In genomic region chr7:100736131-100736530, GRCm38 (mm10) we compare ENCODE assay signal across 28 mouse cellular contexts. TPM values are rescaled to one million over a fixed set of nuclear protein-coding genes. Genes with fewer than 3 reads are reported as not detected.
DNase-seq lines count a peak whose midpoint lies in the region; ATAC-seq and TF ChIP-seq lines count a peak whose summit lies in the region.
"Had no signal": no experiment of that assay in that cellular context is flagged by ENCODE, and none has a peak within 500 bp of the region (broad histone marks: within the 10 kb centered on the region; RNA-seq: fewer than 3 reads in every experiment).

No protein-coding gene starts in this region.

- no peak for TF ChIP-seq CTCF in liver, postnatal 0 days (IDR thresholded peaks at IDR 0.05; ENCODE audit: low read depth)

- peaks cover 30% of the 10 kb centered on the region for H3K4me1 ChIP-seq in liver, embryonic 13.5 days (replicated peaks)
- H3K4me1 ChIP-seq in liver, postnatal 0 days (ENCODE audit: insufficient read depth) = peaks cover 5% of the 10 kb centered on the region; the same call in 1 of the 2 replicates

- WGBS in liver, embryonic 13.5 days (ENCODE audit: insufficient replicate concordance) = 25% methylated on average over 3 of the region's 3 CpGs
- 55% methylated on average over 3 of the region's 3 CpGs for WGBS in liver, postnatal 0 days (ENCODE audit: insufficient replicate concordance)

- H3K36me3 ChIP-seq in liver, embryonic 13.5 days = no peaks in the 10 kb centered on the region
- no peaks in the 10 kb centered on the region for H3K36me3 ChIP-seq in liver, postnatal 0 days (replicated peaks; ENCODE audit: insufficient read depth, low read length)
- H3K36me3 ChIP-seq: embryonic facial prominence, embryonic 10.5 days; embryonic facial prominence, embryonic 13.5 days; forebrain, embryonic 10.5 days; hindbrain, embryonic 12.5 days; hindbrain, embryonic 15.5 days had no signal

- no peaks in the 10 kb centered on the region for H3K9me3 ChIP-seq in liver, embryonic 13.5 days (replicated peaks)
- no peaks in the 10 kb centered on the region for H3K9me3 ChIP-seq in liver, postnatal 0 days (ENCODE audit: low read length)
- H3K9me3 ChIP-seq: embryonic facial prominence, embryonic 10.5 days; embryonic facial prominence, embryonic 13.5 days; forebrain, embryonic 10.5 days; forebrain, embryonic 13.5 days; G1E; hindbrain, embryonic 12.5 days; hindbrain, embryonic 15.5 days had no signal

- TF ChIP-seq EP300 in liver, postnatal 0 days (IDR thresholded peaks at IDR 0.05; ENCODE audit: low read depth) = no peak

- H3K27ac ChIP-seq in liver, embryonic 13.5 days = no peak overlapping the region
- H3K27ac ChIP-seq in liver, postnatal 0 days (ENCODE audit: low read depth) = no peak overlapping the region
- H3K27ac ChIP-seq: embryonic facial prominence, embryonic 10.5 days; embryonic facial prominence, embryonic 13.5 days; forebrain, embryonic 10.5 days; forebrain, embryonic 13.5 days; hindbrain, embryonic 12.5 days; hindbrain, embryonic 15.5 days had no signal

- H3K27me3 ChIP-seq in liver, embryonic 13.5 days = no peaks in the 10 kb centered on the region
- no peaks in the 10 kb centered on the region for H3K27me3 ChIP-seq in liver, postnatal 0 days (ENCODE audit: insufficient read depth, low read length)
- H3K27me3 ChIP-seq: CH12.LX; embryonic facial prominence, embryonic 13.5 days; forebrain, embryonic 13.5 days; hindbrain, embryonic 12.5 days; hindbrain, embryonic 15.5 days had no signal

- no peak overlapping the region for H3K4me3 ChIP-seq in liver, embryonic 13.5 days (replicated peaks)
- no peak overlapping the region for H3K4me3 ChIP-seq in liver, postnatal 0 days (ENCODE audit: low read depth, low read length)
- H3K4me3 ChIP-seq: embryonic facial prominence, embryonic 10.5 days; embryonic facial prominence, embryonic 13.5 days; erythroblast, embryonic 14.5 days; forebrain, embryonic 10.5 days; forebrain, embryonic 13.5 days; hindbrain, embryonic 12.5 days; hindbrain, embryonic 15.5 days had no signal

- no peak overlapping the region for H3K9ac ChIP-seq in liver, embryonic 13.5 days
- no peak overlapping the region for H3K9ac ChIP-seq in liver, postnatal 0 days (replicated peaks)
- H3K9ac ChIP-seq: embryonic facial prominence, embryonic 13.5 days; forebrain, embryonic 13.5 days; hindbrain, embryonic 12.5 days; hindbrain, embryonic 15.5 days had no signal

- no peak overlapping the region for H3K4me2 ChIP-seq in liver, embryonic 13.5 days
- no peak overlapping the region for H3K4me2 ChIP-seq in liver, postnatal 0 days (ENCODE audit: low read depth, low read length)
- H3K4me2 ChIP-seq: embryonic facial prominence, embryonic 13.5 days; forebrain, embryonic 13.5 days; heart, embryonic 11.5 days; hindbrain, embryonic 12.5 days; hindbrain, embryonic 15.5 days had no signal

- DNase-seq in liver, embryonic 13.5 days = peak; percentile 8
- DNase-seq in liver, postnatal 0 days = no peak
- peak; percentile 8 for DNase-seq in c-Kit-negative CD71-positive TER-119-positive erythroid progenitor cells, embryonic 14.5 days (ENCODE audit: low read depth, low spot score)
- DNase-seq in spleen, postnatal 36 days (ENCODE audit: low spot score in 2 of 2) = no peak
- no peak for DNase-seq in gastrocnemius, adult 8-10 months (ENCODE audit: low spot score in 2 of 2)
- DNase-seq in natural killer cell, adult 2 months (ENCODE audit: low spot score in 2 of 2) = no peak
- DNase-seq: adrenal gland, adult 2 months; adrenal gland, postnatal 14 days; B cell, adult 2 months; cerebellum, adult 11-12 months; cerebellum, adult 8-10 months; cerebellum, postnatal 10 days; cerebellum, postnatal 36 days; embryo, embryonic 11 days; gastrocnemius, postnatal 14 days; heart, adult 11 months had no signal

- ATAC-seq in liver, embryonic 13.5 days (ENCODE audit: low read depth) = no peak
- ATAC-seq in liver, postnatal 0 days = no peak
- ATAC-seq in erythroid progenitor cell, adult 5-6 weeks (replicated peaks; ENCODE audit: low FRiP score, poor library complexity, severe bottlenecking) = peak; percentile 64
- ATAC-seq: forebrain, embryonic 13.5 days; forebrain, embryonic 16.5 days had no signal

RNA-seq across cellular contexts. Expression of gene Fam168a, which starts 29.7 kb away (rescaled TPM):
- polyA plus RNA-seq in liver, embryonic 13.5 days (2015; fragmentation: Nextera tagmentation; extraction: Ambion mirVana) = 4.5 and 5.4 TPM in 2 replicates
- 4.3 and 4.6 TPM in 2 replicates for polyA plus RNA-seq in liver, postnatal 0 days (2015; fragmentation: Nextera tagmentation; extraction: Ambion mirVana)
- total RNA-seq in erythroid progenitor cell, adult 5-6 weeks (2015; ENCODE audit: low replicate concordance) = 21.6 and 31.4 TPM in 2 replicates
- 11.9 and 13.9 TPM in 2 replicates for total RNA-seq in erythroid progenitor cell, adult 5-6 weeks (2017; ENCODE audit: low replicate concordance)
- total RNA-seq in gastrocnemius, adult 8-10 months (2022) = 10 to 100 TPM; 39.0 to 44.3 (median 40.7) TPM

Comparison
In these comparisons a context has a peak if more than half of its experiments do, and no peak if none do; other contexts are left out.
1. DNase-seq: peak in liver, embryonic 13.5 days (single experiment) and c-Kit-negative CD71-positive TER-119-positive erythroid progenitor cells, embryonic 14.5 days (single experiment); none in liver, postnatal 0 days (single experiment), spleen, postnatal 36 days (0 of 2), gastrocnemius, adult 8-10 months (0 of 2) and natural killer cell, adult 2 months (0 of 2).